ENCODE assay signal across 9 mouse cellular contexts in genomic region chr10:19240102-19240759, GRCm38 (mm10).
A peak's percentile ranks its signal among the peaks of the same experiment; 100 is the strongest.
DNase-seq lines count a peak whose midpoint lies in the region; ATAC-seq and TF ChIP-seq lines count a peak whose summit lies in the region.
"Had no signal": no experiment of that assay in that cellular context is flagged by ENCODE, and none has a peak within 500 bp of the region (broad histone marks: within the 10 kb centered on the region; RNA-seq: fewer than 3 reads in every experiment).

No protein-coding gene starts in this region.

- 0 out of 2 replicates have a peak overlapping the region, but pooled peaks have one; percentile 3 for H3K4me2 ChIP-seq in kidney, embryonic 16.5 days (replicated peaks; ENCODE audit: low read depth, low read length)
- no peak overlapping the region for H3K4me2 ChIP-seq in liver, postnatal 0 days (ENCODE audit: low read depth, low read length)
- no peak overlapping the region for H3K4me2 ChIP-seq in neural tube, embryonic 14.5 days (ENCODE audit: low read depth, low read length)
- H3K4me2 ChIP-seq: heart, embryonic 15.5 days had no signal

- intact Hi-C loops in gastrocnemius, postnatal 14 days (cut with DNase I; ENCODE audit: low total_unique reads), result loop anchor here (10.0 kb wide), 2 partner anchors 455 to 655 kb away; no protein-coding TSS in a partner anchor

- peak; percentile 74 for TF ChIP-seq CTCF in liver, postnatal 0 days (IDR thresholded peaks at IDR 0.05; ENCODE audit: low read depth)

- peak; percentile 86 for DNase-seq in CD4-positive, CD25-positive, alpha-beta regulatory T cell, adult 2 months (ENCODE audit: low read depth, low spot score)
- DNase-seq in R1 (ENCODE audit: low read depth, low spot score), result peak; percentile 75
- peak; percentile 32 to 56 for DNase-seq in cerebellum, postnatal 25 days
- peak; percentile 16 for DNase-seq in gastrocnemius, postnatal 14 days
- DNase-seq in liver, postnatal 0 days, result peak; percentile 36
- peak; percentile 19 to 27 for DNase-seq in urinary bladder, postnatal 36 days (ENCODE audit: low spot score in 2 of 2)

- TF ChIP-seq EP300 in liver, postnatal 0 days (IDR thresholded peaks at IDR 0.05; ENCODE audit: low read depth), result 0 out of 2 replicates have a peak, but pooled peaks have one; percentile 21

- 28% methylated on average over 8 of the region's 8 CpGs for WGBS in kidney, embryonic 16.5 days
- 28% methylated on average over 8 of the region's 8 CpGs for WGBS in liver, postnatal 0 days (ENCODE audit: insufficient replicate concordance)
- 30% methylated on average over 8 of the region's 8 CpGs for WGBS in neural tube, embryonic 14.5 days

- no peak for ATAC-seq in kidney, embryonic 16.5 days (ENCODE audit: low FRiP score, low TSS enrichment)
- no peak for ATAC-seq in liver, postnatal 0 days
- ATAC-seq in neural tube, embryonic 14.5 days (ENCODE audit: low read depth), result peak; percentile 85; the same call in 1 of the 2 replicates

- no peak overlapping the region for H3K4me3 ChIP-seq in kidney, embryonic 16.5 days (ENCODE audit: low read length)
- no peak overlapping the region for H3K4me3 ChIP-seq in liver, postnatal 0 days (ENCODE audit: low read depth, low read length)
- H3K4me3 ChIP-seq in neural tube, embryonic 14.5 days (ENCODE audit: low read depth, low read length), result no peak overlapping the region
- H3K4me3 ChIP-seq: heart, embryonic 15.5 days had no signal

- H3K27me3 ChIP-seq in kidney, embryonic 16.5 days (ENCODE audit: insufficient read depth, low read length), result no peaks in the 10 kb centered on the region
- no peaks in the 10 kb centered on the region for H3K27me3 ChIP-seq in liver, postnatal 0 days (ENCODE audit: insufficient read depth, low read length)
- no peaks in the 10 kb centered on the region; the same call in 1 of the 2 replicates for H3K27me3 ChIP-seq in neural tube, embryonic 14.5 days (ENCODE audit: control insufficient read depth, insufficient read depth, low read length)
- H3K27me3 ChIP-seq: heart, embryonic 15.5 days had no signal

- no peaks in the 10 kb centered on the region for H3K4me1 ChIP-seq in kidney, embryonic 16.5 days (ENCODE audit: insufficient read depth, low read length)
- no peaks in the 10 kb centered on the region for H3K4me1 ChIP-seq in liver, postnatal 0 days (ENCODE audit: insufficient read depth)
- H3K4me1 ChIP-seq in neural tube, embryonic 14.5 days (ENCODE audit: control insufficient read depth, insufficient read depth, low read length), result no peaks in the 10 kb centered on the region
- H3K4me1 ChIP-seq: heart, embryonic 15.5 days had no signal

- no peak overlapping the region for H3K27ac ChIP-seq in kidney, embryonic 16.5 days (ENCODE audit: low read length)
- no peak overlapping the region for H3K27ac ChIP-seq in liver, postnatal 0 days (ENCODE audit: low read depth)
- no peak overlapping the region for H3K27ac ChIP-seq in neural tube, embryonic 14.5 days (ENCODE audit: low read depth, low read length)
- H3K27ac ChIP-seq: heart, embryonic 15.5 days had no signal

- H3K36me3 ChIP-seq in kidney, embryonic 16.5 days (ENCODE audit: insufficient read depth, low read length), result no peaks in the 10 kb centered on the region
- no peaks in the 10 kb centered on the region for H3K36me3 ChIP-seq in liver, postnatal 0 days (replicated peaks; ENCODE audit: insufficient read depth, low read length)
- H3K36me3 ChIP-seq in neural tube, embryonic 14.5 days (ENCODE audit: control insufficient read depth, insufficient read depth, low read length), result no peaks in the 10 kb centered on the region
- H3K36me3 ChIP-seq: heart, embryonic 15.5 days had no signal

- H3K9me3 ChIP-seq in kidney, embryonic 16.5 days (ENCODE audit: low read length), result no peaks in the 10 kb centered on the region
- no peaks in the 10 kb centered on the region for H3K9me3 ChIP-seq in liver, postnatal 0 days (ENCODE audit: low read length)
- H3K9me3 ChIP-seq in neural tube, embryonic 14.5 days (ENCODE audit: control insufficient read depth, low read length), result no peaks in the 10 kb centered on the region
- H3K9me3 ChIP-seq: heart, embryonic 15.5 days had no signal

- H3K9ac ChIP-seq in kidney, embryonic 16.5 days (replicated peaks; ENCODE audit: low read length), result no peak overlapping the region
- no peak overlapping the region for H3K9ac ChIP-seq in liver, postnatal 0 days (replicated peaks)
- no peak overlapping the region for H3K9ac ChIP-seq in neural tube, embryonic 14.5 days (replicated peaks; ENCODE audit: low read depth, low read length)
- H3K9ac ChIP-seq: heart, embryonic 15.5 days had no signal

Comparison
In these comparisons a context has a peak if more than half of its experiments do, and no peak if none do; other contexts are left out.
1. DNase-seq: peak in every context shown above with its lines; median percentile 86 in CD4-positive, CD25-positive, alpha-beta regulatory T cell, adult 2 months; 75 in R1; 44 in cerebellum, postnatal 25 days; 36 in liver, postnatal 0 days; 23 in urinary bladder, postnatal 36 days; 16 in gastrocnemius, postnatal 14 days.